Mouse (Mus musculus): ENCODE measurements around the gene Tex2. TPM values are rescaled to one million over a fixed set of nuclear protein-coding genes. Genes with fewer than 3 reads are reported as not detected.

Tex2 gene
- polyA plus RNA-seq, 1 experiment from 2014 or later, result 7.8 TPM

GRCm38 (mm10) chr11:106598339-106598738 lies 14.9 kb downstream of the Tex2 start:
- no peak for ATAC-seq (ENCODE audit: insufficient number of reproducible peaks, insufficient read depth, low FRiP score, low TSS enrichment, low read depth)
- H3K36me3 ChIP-seq, result no peaks in the 10 kb centered on the region
- H3K4me3 ChIP-seq (replicated peaks), result no peak overlapping the region
- no peak overlapping the region for H3K4me2 ChIP-seq
- H3K27ac ChIP-seq, result no peak overlapping the region
- no peaks in the 10 kb centered on the region for H3K27me3 ChIP-seq
- H3K9me3 ChIP-seq, result no peaks in the 10 kb centered on the region
- WGBS, result 83% methylated on average over 6 of the region's 6 CpGs
- H3K4me1 ChIP-seq (replicated peaks), result peaks cover 21% of the 10 kb centered on the region
- H3K9ac ChIP-seq (replicated peaks), result no peak overlapping the region

GRCm38 (mm10) chr11:106597737-106598330 lies 15.4 kb downstream of the Tex2 start:
- Histone ChIP-seq H3K9me3 (no peaks in the 10 kb centered on the region), H3K9ac (replicated peaks) (no peak overlapping the region), H3K4me2 (no peak overlapping the region), H3K36me3 (0 out of 2 replicates have a peak, but pooled peaks cover 3% of the 10 kb centered on the region), H3K27me3 (no peaks in the 10 kb centered on the region), H3K4me1 (replicated peaks) (peaks cover 21% of the 10 kb centered on the region), H3K27ac (no peak overlapping the region), H3K4me3 (replicated peaks) (no peak overlapping the region)
- ATAC-seq (ENCODE audit: insufficient number of reproducible peaks, insufficient read depth, low FRiP score, low TSS enrichment, low read depth), result no peak
- WGBS, result 67% methylated on average over 10 of the region's 10 CpGs

GRCm38 (mm10) chr11:106591183-106591582 lies 22.0 kb downstream of the Tex2 start:
- WGBS, result 85% methylated on average over 11 of the region's 11 CpGs
- no peak overlapping the region for H3K9ac ChIP-seq (replicated peaks)
- 0 out of 2 replicates have a peak, but pooled peaks cover 4% of the 10 kb centered on the region for H3K36me3 ChIP-seq
- no peaks in the 10 kb centered on the region for H3K9me3 ChIP-seq
- no peak overlapping the region for H3K4me3 ChIP-seq (replicated peaks)
- H3K4me2 ChIP-seq, result no peak overlapping the region
- no peak for ATAC-seq (ENCODE audit: insufficient number of reproducible peaks, insufficient read depth, low FRiP score, low TSS enrichment, low read depth)
- H3K4me1 ChIP-seq (replicated peaks), result peaks cover 23% of the 10 kb centered on the region
- no peaks in the 10 kb centered on the region for H3K27me3 ChIP-seq
- no peak overlapping the region for H3K27ac ChIP-seq

- no peak overlapping the region for H3K4me2 ChIP-seq
- no peak overlapping the region for H3K9ac ChIP-seq (replicated peaks)
- no peak overlapping the region for H3K27ac ChIP-seq
- WGBS, result 41% methylated on average over 5 of the region's 5 CpGs
- H3K4me1 ChIP-seq (replicated peaks), result peaks cover 14% of the 10 kb centered on the region; the same call in 1 of the 2 replicates
- ATAC-seq (ENCODE audit: insufficient number of reproducible peaks, insufficient read depth, low FRiP score, low TSS enrichment, low read depth), result no peak
- H3K4me3 ChIP-seq (replicated peaks), result no peak overlapping the region
- H3K27me3 ChIP-seq, result no peaks in the 10 kb centered on the region
- no peaks in the 10 kb centered on the region for H3K9me3 ChIP-seq
- H3K36me3 ChIP-seq, result 0 out of 2 replicates have a peak, but pooled peaks cover 4% of the 10 kb centered on the region
These were observed 23.1 kb downstream of the Tex2 start for GRCm38 (mm10) chr11:106590143-106590542.

DNA sequence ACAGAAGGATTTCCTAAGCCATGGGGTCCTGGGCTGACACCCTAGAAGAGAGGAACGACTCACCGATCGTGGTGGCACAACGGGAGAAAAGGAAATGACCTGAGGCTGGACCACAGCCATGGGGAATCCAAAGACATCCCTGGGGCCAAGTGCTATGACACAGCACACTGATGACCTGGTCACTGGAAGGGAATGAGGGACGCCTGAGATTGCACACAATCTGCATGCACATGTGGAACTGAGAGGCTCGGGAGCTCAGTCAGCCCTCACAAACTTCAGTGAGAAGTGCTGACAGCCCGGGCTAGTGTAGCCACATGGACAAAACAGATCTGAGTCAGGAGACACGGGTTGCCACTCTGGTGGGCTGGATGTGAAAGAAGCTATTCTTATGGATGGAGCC lies 24.4 kb downstream of the Tex2 start:
- no peaks in the 10 kb centered on the region for H3K27me3 ChIP-seq
- H3K27ac ChIP-seq, result no peak overlapping the region
- H3K4me3 ChIP-seq (replicated peaks), result no peak overlapping the region
- ATAC-seq (ENCODE audit: insufficient number of reproducible peaks, insufficient read depth, low FRiP score, low TSS enrichment, low read depth), result no peak
- 46% methylated on average over 8 of the region's 8 CpGs for WGBS
- 0 out of 2 replicates have a peak overlapping the region, but pooled peaks have one; percentile 3 for H3K9ac ChIP-seq (replicated peaks)
- no peaks in the 10 kb centered on the region for H3K9me3 ChIP-seq
- 0 out of 2 replicates have a peak, but pooled peaks cover 4% of the 10 kb centered on the region for H3K36me3 ChIP-seq
- no peak overlapping the region for H3K4me2 ChIP-seq
- H3K4me1 ChIP-seq (replicated peaks), result peaks cover 12% of the 10 kb centered on the region; the same call in 1 of the 2 replicates

DNA sequence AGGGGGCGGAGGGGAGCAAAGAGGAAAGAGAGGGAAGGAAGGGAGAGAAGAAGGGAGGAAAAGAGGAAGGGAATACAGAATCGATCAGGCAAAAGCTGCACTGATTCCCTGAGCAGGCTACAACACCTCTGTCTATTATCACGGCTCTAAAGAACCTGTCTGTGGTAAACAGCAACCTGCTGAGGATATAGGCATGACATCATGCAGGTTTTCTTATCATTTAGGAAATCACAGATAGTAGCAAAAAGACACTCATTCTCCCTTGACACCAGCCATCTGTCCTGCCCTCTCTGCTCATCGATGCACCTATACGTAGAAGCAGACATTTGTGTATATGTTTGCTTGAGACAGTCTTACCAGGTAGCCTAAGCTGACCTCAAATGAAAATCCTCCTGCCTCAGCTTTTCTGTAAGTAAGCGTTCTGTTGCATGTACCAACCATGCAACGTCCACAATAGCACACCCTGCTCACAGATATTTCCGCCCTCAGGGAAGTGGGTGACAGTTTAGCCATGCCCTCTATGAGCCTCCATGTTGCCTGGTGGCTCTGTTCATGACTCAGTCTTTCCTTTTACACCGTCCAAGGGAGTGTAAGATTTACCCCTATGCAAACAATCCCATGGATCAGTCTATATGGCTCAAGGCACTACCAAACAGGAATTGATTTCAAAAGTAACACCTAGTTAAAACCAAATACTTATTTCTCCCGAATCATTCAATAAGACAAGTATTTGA lies 25.3 kb downstream of the Tex2 start:
- no peak overlapping the region for H3K4me3 ChIP-seq (replicated peaks)

DNA sequence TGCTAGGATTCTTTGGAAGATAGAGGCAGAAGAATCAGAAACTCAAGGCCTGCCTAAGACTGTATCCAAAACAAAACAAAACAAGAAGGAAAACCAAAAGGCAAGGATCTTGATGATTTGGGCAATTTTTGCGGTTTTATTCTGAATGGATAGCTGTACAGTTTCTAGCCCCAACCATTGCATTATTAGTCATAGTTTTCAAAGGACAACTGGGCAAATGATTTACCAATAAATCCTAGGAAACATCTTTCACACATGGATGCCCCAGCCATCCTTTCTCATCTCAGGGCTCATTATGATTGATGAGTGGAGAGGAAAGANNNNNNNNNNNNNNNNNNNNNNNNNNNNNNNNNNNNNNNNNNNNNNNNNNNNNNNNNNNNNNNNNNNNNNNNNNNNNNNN lies 29.4 kb downstream of the Tex2 start:
- no peak overlapping the region for H3K4me3 ChIP-seq (replicated peaks)
- 94% methylated on average over 1 of the region's 1 CpGs for WGBS

More for the DNA sequence above, 25.3 kb downstream of the Tex2 start:
- WGBS, result 86% methylated on average over 10 of the region's 10 CpGs
- H3K36me3 ChIP-seq, result 0 out of 2 replicates have a peak, but pooled peaks cover 2% of the 10 kb centered on the region
- H3K27me3 ChIP-seq, result no peaks in the 10 kb centered on the region
- H3K4me1 ChIP-seq (replicated peaks), result peaks cover 12% of the 10 kb centered on the region; the same call in 1 of the 2 replicates
- no peak for ATAC-seq (ENCODE audit: insufficient number of reproducible peaks, insufficient read depth, low FRiP score, low TSS enrichment, low read depth)
- no peak overlapping the region for H3K9ac ChIP-seq (replicated peaks)
- no peak overlapping the region for H3K4me2 ChIP-seq
- no peak overlapping the region for H3K27ac ChIP-seq
- H3K9me3 ChIP-seq, result no peaks in the 10 kb centered on the region

DNA sequence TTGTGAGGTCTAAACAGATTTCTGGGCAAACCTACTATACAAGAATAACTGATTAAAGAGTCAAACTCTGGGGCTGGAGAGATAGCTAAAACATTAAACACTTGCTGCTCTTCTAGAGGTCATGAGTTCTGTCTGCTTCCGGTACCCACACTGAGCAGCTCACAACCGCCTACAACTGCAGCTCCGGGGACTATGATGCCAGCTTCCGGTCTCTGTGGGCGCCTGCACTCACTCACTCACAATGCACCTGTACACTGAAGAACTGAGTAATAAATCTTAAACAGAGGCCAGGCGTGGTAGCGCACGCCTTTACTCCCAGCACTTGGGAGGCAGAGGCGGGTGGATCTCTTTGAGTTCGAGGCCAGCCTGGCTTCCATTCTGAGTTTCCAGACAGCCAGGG lies 31.9 kb downstream of the Tex2 start:
- Histone ChIP-seq H3K36me3 (no peaks in the 10 kb centered on the region), H3K9me3 (no peaks in the 10 kb centered on the region), H3K27me3 (no peaks in the 10 kb centered on the region), H3K27ac (no peak overlapping the region), H3K4me2 (no peak overlapping the region), H3K4me3 (replicated peaks) (no peak overlapping the region), H3K9ac (replicated peaks) (no peak overlapping the region), H3K4me1 (replicated peaks) (no peaks in the 10 kb centered on the region)
- no peak for ATAC-seq (ENCODE audit: insufficient number of reproducible peaks, insufficient read depth, low FRiP score, low TSS enrichment, low read depth)
- 94% methylated on average over 10 of the region's 10 CpGs for WGBS

More for the DNA sequence above, 29.4 kb downstream of the Tex2 start:
- H3K4me1 ChIP-seq (replicated peaks), result no peaks in the 10 kb centered on the region; the same call in 1 of the 2 replicates
- no peak overlapping the region for H3K4me2 ChIP-seq
- no peak for ATAC-seq (ENCODE audit: insufficient number of reproducible peaks, insufficient read depth, low FRiP score, low TSS enrichment, low read depth)
- no peaks in the 10 kb centered on the region for H3K9me3 ChIP-seq
- H3K27me3 ChIP-seq, result no peaks in the 10 kb centered on the region
- H3K27ac ChIP-seq, result no peak overlapping the region
- no peak overlapping the region for H3K9ac ChIP-seq (replicated peaks)
- H3K36me3 ChIP-seq, result no peaks in the 10 kb centered on the region

DNA sequence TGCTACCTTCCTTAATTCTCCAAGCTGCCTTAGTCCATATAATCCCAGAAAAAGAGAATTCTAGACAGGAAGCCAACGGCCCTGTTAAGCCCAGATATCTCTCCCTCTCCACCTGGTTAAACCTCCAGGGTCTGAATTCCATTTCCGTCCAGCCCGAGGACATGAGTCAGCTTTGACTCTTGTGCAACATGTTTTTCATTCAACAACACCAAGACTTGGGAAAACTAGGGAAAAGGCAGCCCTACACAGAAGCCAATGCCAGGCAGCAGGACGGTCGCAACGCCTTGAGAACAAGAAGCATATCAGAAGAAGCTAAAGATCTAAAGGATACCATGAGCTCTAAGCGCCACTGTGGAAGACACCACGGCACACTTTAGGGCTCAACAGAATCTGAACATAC lies 32.8 kb downstream of the Tex2 start:
- Histone ChIP-seq H3K36me3 (no peaks in the 10 kb centered on the region), H3K9me3 (no peaks in the 10 kb centered on the region), H3K27me3 (no peaks in the 10 kb centered on the region), H3K27ac (no peak overlapping the region), H3K4me3 (replicated peaks) (no peak overlapping the region), H3K9ac (replicated peaks) (no peak overlapping the region), H3K4me2 (no peak overlapping the region), H3K4me1 (replicated peaks) (no peaks in the 10 kb centered on the region)
- WGBS, result 90% methylated on average over 8 of the region's 8 CpGs
- ATAC-seq (ENCODE audit: insufficient number of reproducible peaks, insufficient read depth, low FRiP score, low TSS enrichment, low read depth), result no peak

- no peak for ATAC-seq (ENCODE audit: insufficient number of reproducible peaks, insufficient read depth, low FRiP score, low TSS enrichment, low read depth)
- Histone ChIP-seq H3K27me3 (no peaks in the 10 kb centered on the region), H3K4me1 (replicated peaks) (no peaks in the 10 kb centered on the region), H3K4me3 (replicated peaks) (no peak overlapping the region), H3K9ac (replicated peaks) (no peak overlapping the region), H3K36me3 (no peaks in the 10 kb centered on the region), H3K27ac (no peak overlapping the region), H3K4me2 (no peak overlapping the region), H3K9me3 (no peaks in the 10 kb centered on the region)
- 56% methylated on average over 5 of the region's 5 CpGs for WGBS
These were observed 33.3 kb downstream of the Tex2 start for GRCm38 (mm10) chr11:106579957-106580356.

DNA sequence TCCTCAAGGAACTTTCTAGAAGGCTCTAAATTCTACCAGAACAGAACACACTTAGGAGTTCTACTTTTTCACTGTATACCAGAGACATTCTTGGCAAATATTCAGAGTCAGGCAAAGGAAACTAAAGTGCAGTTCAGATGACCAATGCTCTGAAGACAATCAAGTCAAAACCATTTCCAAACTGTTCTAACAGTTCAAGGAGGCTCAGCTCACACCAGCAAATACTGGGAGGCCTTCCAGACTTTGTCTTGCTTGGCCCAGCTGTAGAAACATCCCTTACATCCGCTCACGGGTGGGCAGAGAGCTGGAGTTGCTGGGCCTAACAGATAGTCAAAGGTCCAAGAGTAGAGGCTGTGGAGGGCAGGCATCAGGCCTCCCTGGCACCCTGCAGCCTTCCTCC lies 34.1 kb downstream of the Tex2 start:
- Histone ChIP-seq H3K27ac (no peak overlapping the region), H3K4me2 (no peak overlapping the region), H3K27me3 (no peaks in the 10 kb centered on the region), H3K9me3 (no peaks in the 10 kb centered on the region), H3K36me3 (no peaks in the 10 kb centered on the region), H3K4me1 (replicated peaks) (no peaks in the 10 kb centered on the region), H3K4me3 (replicated peaks) (no peak overlapping the region), H3K9ac (replicated peaks) (no peak overlapping the region)
- WGBS, result 95% methylated on average over 2 of the region's 2 CpGs
- no peak for ATAC-seq (ENCODE audit: insufficient number of reproducible peaks, insufficient read depth, low FRiP score, low TSS enrichment, low read depth)

All from limb, embryonic 12.5 days (tissue).